Mouse (Mus musculus) liver, embryonic 14.5 days (tissue): ENCODE measurements around the gene Hist1h4c.

Experiments used
- CTCF ChIP-seq: IDR thresholded peaks from 2 replicates; pipeline ENCODE4 v1.5.1; 2016; ENCODE audit warnings: antibody characterized with exemption, low read depth, control low read depth
- EP300 ChIP-seq: IDR thresholded peaks from 2 replicates; pipeline ENCODE4 v1.6.1; 2016; ENCODE audit warnings: antibody characterized with exemption, low read depth

- TF ChIP-seq CTCF, result no peak
- no peak for TF ChIP-seq EP300
Measured at GRCm38 (mm10) chr13:23694956-23695355, 3.3 kb downstream of the Hist1h4c start.
